ENCODE assay signal across 12 mouse cellular contexts in the genomic region with DNA sequence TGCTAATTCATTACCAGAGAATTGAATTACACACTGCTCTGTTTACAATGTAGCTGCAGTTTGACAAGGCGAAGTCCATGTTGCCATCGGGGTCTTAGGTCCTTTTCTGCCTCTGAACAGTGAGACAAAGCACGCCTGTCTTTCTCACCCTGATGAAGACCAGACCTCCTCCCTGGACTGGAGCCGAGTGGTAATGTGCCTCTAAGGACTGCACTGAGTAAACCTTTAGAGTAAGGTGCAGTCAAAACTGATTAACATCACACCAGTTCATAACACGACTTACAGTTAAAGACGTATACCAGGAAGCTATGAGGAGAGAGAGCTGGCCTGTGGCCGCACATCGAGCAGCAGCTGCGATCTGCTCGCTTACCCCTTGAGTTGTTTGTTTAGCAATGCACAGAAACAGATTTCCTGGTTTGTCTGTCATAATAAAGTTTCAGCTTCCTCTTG.
A peak's percentile ranks its signal among the peaks of the same experiment; 100 is the strongest.
DNase-seq lines count a peak whose midpoint lies in the region; ATAC-seq and TF ChIP-seq lines count a peak whose summit lies in the region.
"Had no signal": no experiment of that assay in that cellular context is flagged by ENCODE, and none has a peak within 500 bp of the region (broad histone marks: within the 10 kb centered on the region; RNA-seq: fewer than 3 reads in every experiment).

No protein-coding gene starts in this region.

- DNase-seq in heart, postnatal 0 days (ENCODE audit: low spot score): no peak
- no peak for DNase-seq in heart, adult 18-20 months
- peak; percentile 96 for DNase-seq in MN1 (ENCODE audit: low spot score)
- peak; percentile 86 for DNase-seq in embryonic facial prominence, embryonic 14.5 days (ENCODE audit: low spot score)
- DNase-seq in liver, postnatal 0 days: no peak
- no peak for DNase-seq in frontal cortex, postnatal 14 days (ENCODE audit: low spot score in 2 of 2)
- DNase-seq in thymus, postnatal 4 days: no peak
- no peak for DNase-seq in gastrocnemius, postnatal 25 days
- DNase-seq: gastrocnemius, postnatal 14 days; layer of hippocampus, adult 9-11 months had no signal

- TF ChIP-seq CTCF in heart, postnatal 0 days (IDR thresholded peaks at IDR 0.05; ENCODE audit: low read depth): no peak
- TF ChIP-seq CTCF in liver, postnatal 0 days (IDR thresholded peaks at IDR 0.05; ENCODE audit: low read depth): no peak

- H3K4me3 ChIP-seq in heart, postnatal 0 days (ENCODE audit: low read depth, low read length): no peak overlapping the region
- no peak overlapping the region for H3K4me3 ChIP-seq in embryonic facial prominence, embryonic 14.5 days (ENCODE audit: low read depth, low read length)
- H3K4me3 ChIP-seq in liver, postnatal 0 days (ENCODE audit: low read depth, low read length): no peak overlapping the region
- H3K4me3 ChIP-seq: erythroblast, embryonic 14.5 days; myocyte had no signal

- 0 out of 2 replicates have a peak, but pooled peaks cover 3% of the 10 kb centered on the region for H3K4me1 ChIP-seq in heart, postnatal 0 days (ENCODE audit: control insufficient read depth, insufficient read depth)
- peaks cover 7% of the 10 kb centered on the region; the same call in 1 of the 2 replicates for H3K4me1 ChIP-seq in embryonic facial prominence, embryonic 14.5 days (ENCODE audit: control insufficient read depth, insufficient read depth, low read length)
- peaks cover 6% of the 10 kb centered on the region for H3K4me1 ChIP-seq in liver, postnatal 0 days (ENCODE audit: insufficient read depth)

- 11% methylated on average over 10 of the region's 10 CpGs for WGBS in heart, postnatal 0 days
- 18% methylated on average over 10 of the region's 10 CpGs for WGBS in embryonic facial prominence, embryonic 14.5 days
- 19% methylated on average over 10 of the region's 10 CpGs for WGBS in liver, postnatal 0 days (ENCODE audit: insufficient replicate concordance)

- TF ChIP-seq EP300 in heart, postnatal 0 days (IDR thresholded peaks at IDR 0.05; ENCODE audit: low read depth): no peak
- TF ChIP-seq EP300 in liver, postnatal 0 days (IDR thresholded peaks at IDR 0.05; ENCODE audit: low read depth): no peak

- peak; percentile 24; the same call in 1 of the 2 replicates for ATAC-seq in heart, postnatal 0 days (ENCODE audit: insufficient read depth, low read depth)
- ATAC-seq in embryonic facial prominence, embryonic 14.5 days (ENCODE audit: low read depth): peak; percentile 94
- no peak for ATAC-seq in liver, postnatal 0 days

- H3K27me3 ChIP-seq in heart, postnatal 0 days (ENCODE audit: control insufficient read depth, insufficient read depth, low read length): no peaks in the 10 kb centered on the region
- peaks cover 9% of the 10 kb centered on the region; the same call in 1 of the 2 replicates for H3K27me3 ChIP-seq in embryonic facial prominence, embryonic 14.5 days (replicated peaks; ENCODE audit: control insufficient read depth, insufficient read depth, low read length)
- no peaks in the 10 kb centered on the region for H3K27me3 ChIP-seq in liver, postnatal 0 days (ENCODE audit: insufficient read depth, low read length)

- H3K9ac ChIP-seq in heart, postnatal 0 days (replicated peaks; ENCODE audit: low read depth, low read length): no peak overlapping the region
- no peak overlapping the region for H3K9ac ChIP-seq in embryonic facial prominence, embryonic 14.5 days (ENCODE audit: low read depth, low read length)
- no peak overlapping the region for H3K9ac ChIP-seq in liver, postnatal 0 days (replicated peaks)

- H3K4me2 ChIP-seq in heart, postnatal 0 days (ENCODE audit: low read depth, low read length): peak overlapping the region; percentile 14
- peak overlapping the region; percentile 27 for H3K4me2 ChIP-seq in embryonic facial prominence, embryonic 14.5 days (ENCODE audit: low read depth, low read length)
- peak overlapping the region; percentile 31; the same call in 1 of the 2 replicates for H3K4me2 ChIP-seq in liver, postnatal 0 days (ENCODE audit: low read depth, low read length)

- no peaks in the 10 kb centered on the region for H3K9me3 ChIP-seq in heart, postnatal 0 days (replicated peaks; ENCODE audit: control insufficient read depth, low read length)
- H3K9me3 ChIP-seq in embryonic facial prominence, embryonic 14.5 days (ENCODE audit: control insufficient read depth, low read length): no peaks in the 10 kb centered on the region
- no peaks in the 10 kb centered on the region for H3K9me3 ChIP-seq in liver, postnatal 0 days (ENCODE audit: low read length)

- H3K27ac ChIP-seq in heart, postnatal 0 days (ENCODE audit: low read depth): no peak overlapping the region
- H3K27ac ChIP-seq in embryonic facial prominence, embryonic 14.5 days (replicated peaks; ENCODE audit: low read depth, low read length): no peak overlapping the region
- peak overlapping the region; percentile 73 for H3K27ac ChIP-seq in liver, postnatal 0 days (ENCODE audit: low read depth)

- H3K36me3 ChIP-seq in heart, postnatal 0 days (replicated peaks; ENCODE audit: control insufficient read depth, insufficient read depth, low read length): no peaks in the 10 kb centered on the region
- no peaks in the 10 kb centered on the region for H3K36me3 ChIP-seq in embryonic facial prominence, embryonic 14.5 days (ENCODE audit: control insufficient read depth, insufficient read depth, low read length)
- no peaks in the 10 kb centered on the region for H3K36me3 ChIP-seq in liver, postnatal 0 days (replicated peaks; ENCODE audit: insufficient read depth, low read length)

Comparison
In these comparisons a context has a peak if more than half of its experiments do, and no peak if none do; other contexts are left out.
1. DNase-seq: peak in MN1 (single experiment) and embryonic facial prominence, embryonic 14.5 days (single experiment); none in heart, postnatal 0 days (single experiment), heart, adult 18-20 months (0 of 2), liver, postnatal 0 days (single experiment), frontal cortex, postnatal 14 days (0 of 2), thymus, postnatal 4 days (single experiment) and gastrocnemius, postnatal 25 days (single experiment).
2. Peak in every context shown above with its lines, with median percentiles within 50 percentile points of each other: H3K4me2 ChIP-seq.